Mouse (Mus musculus) heart, embryonic 10.5 days (tissue): ENCODE measurements around the gene Arhgap9. TPM values are rescaled to one million over a fixed set of nuclear protein-coding genes. Genes with fewer than 3 reads are reported as not detected.
A peak's percentile ranks its signal among the peaks of the same experiment; 100 is the strongest.

Experiments
- DNase-seq: peaks from one replicate; pipeline ENCODE4 v3.0.0-alpha.2; 2017; ENCODE audit warnings: low spot score
- H3K27ac ChIP-seq: fragments of 300-500 bp; sonication (generic); 2 replicates; pipeline ENCODE4 v1.5.1; 2016; ENCODE audit warnings: mild to moderate bottlenecking
- H3K27me3 ChIP-seq: fragments of 300-500 bp; sonication (generic); 2 replicates; pipeline ENCODE4 v1.6.1; 2016; ENCODE audit warnings: mild to moderate bottlenecking; ENCODE audit not compliant: poor library complexity, insufficient read depth, severe bottlenecking
- H3K36me3 ChIP-seq: fragments of 300-500 bp; sonication (generic); 2 replicates; pipeline ENCODE4 v1.6.1; 2016; ENCODE audit warnings: mild to moderate bottlenecking, moderate library complexity
- H3K4me1 ChIP-seq: fragments of 300-500 bp; sonication (generic); 2 replicates; pipeline ENCODE4 v1.6.1; 2016; ENCODE audit warnings: mild to moderate bottlenecking
- H3K4me3 ChIP-seq: fragments of 300-500 bp; sonication (generic); 2 replicates; pipeline ENCODE4 v1.5.1; 2016; ENCODE audit warnings: mild to moderate bottlenecking, moderate library complexity
- H3K9me3 ChIP-seq: fragments of 300-500 bp; sonication (generic); 2 replicates; pipeline ENCODE4 v1.6.1; 2016; ENCODE audit warnings: mild to moderate bottlenecking, moderate library complexity
- WGBS: fragments of 180-500 bp; shearing (Covaris S2); methylation state at CpG from one replicate; pipeline ENCODE4 v1.1.7; 2016; 5-methylcytosine and 5-hydroxymethylcytosine counted together
- polyA plus RNA-seq: library from polyadenylated mRNA; unstranded; fragments of >200 nt; fragmentation: Nextera tagmentation; extraction: Ambion mirVana; gene quantifications from 2 replicates; pipeline ENCODE4 v1.2.1, GENCODE M21; 2016

The Arhgap9 gene
- polyA plus RNA-seq, 1 experiment from 2014 or later, result 3.1 TPM

DNA sequence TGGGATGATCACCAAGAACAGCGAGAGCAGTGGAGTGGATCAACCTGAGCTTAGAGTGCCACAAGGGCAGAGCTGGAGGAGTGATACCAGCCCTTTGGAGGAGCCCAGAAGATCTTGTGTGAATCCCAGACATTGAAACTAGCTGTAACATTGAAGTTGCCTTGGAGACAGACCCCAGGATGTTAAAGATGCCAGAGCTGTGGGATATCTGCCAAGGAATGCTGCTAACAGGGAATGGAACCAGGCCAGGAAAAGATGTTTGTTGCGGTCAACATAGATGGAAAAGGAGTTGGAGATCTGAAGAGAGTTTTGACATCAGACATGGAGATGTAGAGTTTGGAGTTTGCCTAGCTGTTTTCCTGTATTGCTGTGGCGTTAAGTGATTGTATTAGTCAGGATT, 24.4 kb downstream of the Arhgap9 start:
- 78% methylated on average over 3 of the region's 3 CpGs for WGBS
- no peak overlapping the region for H3K27ac ChIP-seq
- peaks cover 26% of the 10 kb centered on the region for H3K4me1 ChIP-seq
- no peaks in the 10 kb centered on the region for H3K9me3 ChIP-seq
- H3K27me3 ChIP-seq, result peaks cover 14% of the 10 kb centered on the region; the same call in 1 of the 2 replicates
- no peak for DNase-seq
- no peak overlapping the region for H3K4me3 ChIP-seq
- no peaks in the 10 kb centered on the region for H3K36me3 ChIP-seq

DNA sequence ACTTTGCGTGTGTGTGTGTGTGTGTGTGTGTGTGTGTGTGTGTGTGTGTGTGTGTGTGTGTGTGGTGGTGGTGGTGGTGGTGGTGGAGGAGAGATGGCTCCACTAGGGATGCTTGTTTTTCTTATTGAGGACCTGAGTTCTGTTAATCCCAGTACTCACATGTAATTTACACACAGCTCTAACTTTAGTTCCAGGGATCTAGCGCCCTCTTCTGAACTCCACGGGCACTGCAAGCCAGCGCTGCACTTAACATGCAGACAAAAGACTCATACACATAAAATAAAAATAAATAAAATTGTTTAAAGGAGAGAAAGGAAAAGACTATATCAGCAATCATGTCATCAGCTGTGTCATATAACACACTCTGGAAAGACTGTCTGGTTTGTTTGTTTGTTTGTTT, 27.2 kb downstream of the Arhgap9 start:
- no peak for DNase-seq

DNA sequence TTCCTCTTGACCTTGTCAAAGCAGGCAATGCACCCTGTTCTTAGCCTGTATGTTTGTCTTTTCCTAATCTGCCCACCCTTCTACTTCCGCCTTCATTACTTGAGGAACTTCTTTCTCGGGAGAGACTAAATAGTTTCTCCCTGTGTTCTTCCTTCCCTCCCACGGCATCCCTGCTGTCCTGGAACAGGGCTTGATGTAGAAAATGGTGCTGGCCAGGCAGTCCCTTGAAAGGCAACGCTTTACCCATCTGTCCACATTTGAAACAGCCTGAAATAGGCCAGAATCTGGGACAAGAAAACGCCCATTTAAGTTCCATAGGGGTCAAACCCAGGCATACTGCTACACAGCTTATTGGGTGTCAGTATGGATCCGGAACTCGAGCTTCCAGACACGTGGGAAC, 28.0 kb downstream of the Arhgap9 start:
- Histone ChIP-seq H3K4me3 (no peak overlapping the region), H3K36me3 (no peaks in the 10 kb centered on the region), H3K27ac (no peak overlapping the region), H3K9me3 (no peaks in the 10 kb centered on the region), H3K4me1 (peaks cover 19% of the 10 kb centered on the region), H3K27me3 (peaks cover 19% of the 10 kb centered on the region)
- no peak for DNase-seq
- 78% methylated on average over 8 of the region's 8 CpGs for WGBS

More for the DNA sequence above, 27.2 kb downstream of the Arhgap9 start:
- Histone ChIP-seq H3K36me3 (no peaks in the 10 kb centered on the region), H3K27me3 (peaks cover 12% of the 10 kb centered on the region), H3K4me1 (peaks cover 19% of the 10 kb centered on the region), H3K9me3 (no peaks in the 10 kb centered on the region), H3K27ac (no peak overlapping the region), H3K4me3 (no peak overlapping the region)
- 67% methylated on average over 4 of the region's 4 CpGs for WGBS

GRCm38 (mm10) chr10:127350594-127351284, 29.0 kb downstream of the Arhgap9 start:
- Histone ChIP-seq H3K4me3 (peak overlapping the region; percentile 46), H3K4me1 (peaks cover 19% of the 10 kb centered on the region), H3K27ac (peak overlapping the region; percentile 12), H3K9me3 (no peaks in the 10 kb centered on the region), H3K27me3 (peaks cover 22% of the 10 kb centered on the region), H3K36me3 (no peaks in the 10 kb centered on the region)
- peak; percentile 85 for DNase-seq
- 11% methylated on average over 24 of the region's 24 CpGs for WGBS

GRCm38 (mm10) chr10:127351285-127351595, 29.5 kb downstream of the Arhgap9 start:
- H3K4me1 ChIP-seq, result peaks cover 19% of the 10 kb centered on the region
- no peaks in the 10 kb centered on the region for H3K36me3 ChIP-seq
- peaks cover 22% of the 10 kb centered on the region for H3K27me3 ChIP-seq
- 77% methylated on average over 8 of the region's 8 CpGs for WGBS
- no peaks in the 10 kb centered on the region for H3K9me3 ChIP-seq
- DNase-seq, result no peak
- H3K4me3 ChIP-seq, result 0 out of 2 replicates have a peak overlapping the region, but pooled peaks have one; percentile 46
- H3K27ac ChIP-seq, result no peak overlapping the region

GRCm38 (mm10) chr10:127351719-127352118, 30.0 kb downstream of the Arhgap9 start:
- DNase-seq, result no peak
- Histone ChIP-seq H3K27ac (no peak overlapping the region), H3K27me3 (peaks cover 22% of the 10 kb centered on the region), H3K4me1 (peaks cover 19% of the 10 kb centered on the region), H3K36me3 (no peaks in the 10 kb centered on the region), H3K9me3 (no peaks in the 10 kb centered on the region), H3K4me3 (no peak overlapping the region)
- WGBS, result 57% methylated on average over 8 of the region's 8 CpGs

- Histone ChIP-seq H3K9me3 (no peaks in the 10 kb centered on the region), H3K36me3 (no peaks in the 10 kb centered on the region), H3K4me1 (peaks cover 19% of the 10 kb centered on the region), H3K4me3 (no peak overlapping the region), H3K27ac (no peak overlapping the region), H3K27me3 (peaks cover 22% of the 10 kb centered on the region)
- DNase-seq, result no peak
- 92% methylated on average over 9 of the region's 9 CpGs for WGBS
Observed at GRCm38 (mm10) chr10:127352187-127352586, 30.4 kb downstream of the Arhgap9 start.

DNA sequence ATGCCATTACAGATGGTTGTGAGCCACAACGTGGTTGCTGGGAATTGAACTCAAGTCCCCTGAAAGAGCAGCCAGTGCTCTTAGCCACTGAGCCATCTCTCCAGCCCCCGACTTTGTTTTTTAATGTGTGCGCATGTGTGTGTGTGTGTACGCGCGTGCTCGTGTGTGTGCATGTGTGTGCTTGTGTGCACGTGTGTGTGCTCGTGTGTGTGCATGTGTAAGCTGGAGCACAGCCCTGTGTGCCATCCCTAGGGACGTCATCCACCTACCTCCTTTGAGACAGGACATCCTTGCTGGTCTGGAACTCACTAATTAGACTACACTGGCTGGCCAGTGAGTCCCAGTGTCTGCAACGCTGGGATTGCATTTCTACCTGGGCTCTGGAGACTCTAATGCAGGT, 31.0 kb downstream of the Arhgap9 start:
- Histone ChIP-seq H3K27me3 (peaks cover 22% of the 10 kb centered on the region), H3K9me3 (no peaks in the 10 kb centered on the region), H3K4me3 (no peak overlapping the region), H3K36me3 (no peaks in the 10 kb centered on the region), H3K4me1 (peaks cover 19% of the 10 kb centered on the region), H3K27ac (no peak overlapping the region)
- no peak for DNase-seq
- 88% methylated on average over 11 of the region's 11 CpGs for WGBS

- 83% methylated on average over 18 of the region's 18 CpGs for WGBS
Observed at GRCm38 (mm10) chr10:127353909-127354895, 32.4 kb downstream of the Arhgap9 start, which contains the start of gene Inhbe. Inhbe (minus strand) TSS chr10:127354411.

GRCm38 (mm10) chr10:127355336-127355735, 33.6 kb downstream of the Arhgap9 start:
- no peak overlapping the region for H3K27ac ChIP-seq
- H3K36me3 ChIP-seq, result no peaks in the 10 kb centered on the region

More at GRCm38 (mm10) chr10:127353909-127354895, 32.4 kb downstream of the Arhgap9 start, which contains the start of gene Inhbe:
- Histone ChIP-seq H3K27me3 (peaks cover 22% of the 10 kb centered on the region), H3K9me3 (no peaks in the 10 kb centered on the region), H3K4me1 (peaks cover 19% of the 10 kb centered on the region), H3K4me3 (no peak within 1 kb of the TSS), H3K27ac (no peak within 1 kb of the TSS), H3K36me3 (no peaks in the 10 kb centered on the region)
- peak; percentile 69 for DNase-seq

DNA sequence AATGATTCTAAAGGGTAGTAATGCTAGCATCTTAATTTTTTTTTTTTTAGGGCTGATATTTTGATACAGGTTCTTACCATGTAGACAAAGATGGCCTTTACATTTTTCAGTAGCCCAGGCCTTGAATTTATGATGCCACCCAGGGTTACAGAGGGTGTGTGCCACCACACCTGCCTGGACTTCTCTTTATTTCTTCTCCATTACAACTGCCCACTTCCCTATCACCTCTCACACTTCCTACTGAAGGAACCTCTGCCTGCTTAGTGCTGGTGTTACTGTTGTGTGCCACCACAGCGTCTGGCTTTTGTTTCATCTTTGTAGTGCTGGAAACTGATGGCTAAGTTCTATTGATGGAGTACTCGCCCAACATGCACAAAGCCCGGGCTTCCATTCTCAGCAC, 39.0 kb downstream of the Arhgap9 start:
- 80% methylated on average over 3 of the region's 3 CpGs for WGBS
- H3K27me3 ChIP-seq, result no peaks in the 10 kb centered on the region
- no peak overlapping the region for H3K4me3 ChIP-seq
- DNase-seq, result no peak
- H3K27ac ChIP-seq, result no peak overlapping the region
- no peaks in the 10 kb centered on the region for H3K36me3 ChIP-seq
- no peaks in the 10 kb centered on the region for H3K9me3 ChIP-seq
- no peaks in the 10 kb centered on the region for H3K4me1 ChIP-seq

More at GRCm38 (mm10) chr10:127355336-127355735, 33.6 kb downstream of the Arhgap9 start:
- Histone ChIP-seq H3K4me1 (peaks cover 15% of the 10 kb centered on the region), H3K27me3 (peaks cover 17% of the 10 kb centered on the region), H3K4me3 (no peak overlapping the region), H3K9me3 (no peaks in the 10 kb centered on the region)
- 70% methylated on average over 10 of the region's 10 CpGs for WGBS
- no peak for DNase-seq

GRCm38 (mm10) chr10:127367116-127367515, 45.4 kb downstream of the Arhgap9 start:
- H3K27ac ChIP-seq, result no peak overlapping the region
- no peak overlapping the region for H3K4me3 ChIP-seq
- H3K9me3 ChIP-seq, result no peaks in the 10 kb centered on the region
- H3K27me3 ChIP-seq, result no peaks in the 10 kb centered on the region
- H3K36me3 ChIP-seq, result no peaks in the 10 kb centered on the region
- DNase-seq, result no peak
- 70% methylated on average over 5 of the region's 5 CpGs for WGBS
- peaks cover 4% of the 10 kb centered on the region; the same call in 1 of the 2 replicates for H3K4me1 ChIP-seq

GRCm38 (mm10) chr10:127368273-127368672, 46.5 kb downstream of the Arhgap9 start:
- Histone ChIP-seq H3K4me1 (peaks cover 4% of the 10 kb centered on the region; the same call in 1 of the 2 replicates), H3K4me3 (no peak overlapping the region), H3K27me3 (no peaks in the 10 kb centered on the region), H3K36me3 (no peaks in the 10 kb centered on the region), H3K9me3 (no peaks in the 10 kb centered on the region), H3K27ac (no peak overlapping the region)
- DNase-seq, result no peak
- 83% methylated on average over 2 of the region's 2 CpGs for WGBS
